Mouse (Mus musculus) limb, embryonic 13.5 days (tissue): ENCODE measurements at regions not wholly inside any gene's neighbourhood (a gene's known extent, or its start where the extent isn't known, plus 50 kb on each side); places are given as distances from the start of the nearest gene placed in this dataset.

Source experiments
- ATAC-seq: fragments of 200-750 bp; cut with Nextera tagmentation; 2 replicates; pipeline ENCODE4 v1.8.0; 2017; ENCODE audit warnings: low read depth, moderate number of reproducible peaks, moderate TSS enrichment; ENCODE audit not compliant: low FRiP score
- H3K27ac ChIP-seq: fragments of 300-500 bp; sonication (generic); 2 replicates; pipeline ENCODE4 v1.5.1; 2015; ENCODE audit warnings: inconsistent platforms, mild to moderate bottlenecking, moderate library complexity
- H3K27me3 ChIP-seq: fragments of 300-500 bp; sonication (generic); 2 replicates; pipeline ENCODE4 v1.6.1; 2015; ENCODE audit warnings: mild to moderate bottlenecking, inconsistent platforms
- H3K36me3 ChIP-seq: fragments of 300-500 bp; sonication (generic); 2 replicates; pipeline ENCODE4 v1.6.1; 2015; ENCODE audit warnings: inconsistent platforms, mild to moderate bottlenecking, moderate library complexity
- H3K4me1 ChIP-seq: fragments of 300-500 bp; sonication (generic); 2 replicates; pipeline ENCODE4 v1.6.1; 2015; ENCODE audit warnings: inconsistent platforms
- H3K4me2 ChIP-seq: fragments of 300-500 bp; sonication (generic); replicated peaks from 2 replicates; pipeline ENCODE4 v1.6.1; 2015; ENCODE audit warnings: inconsistent platforms, mild to moderate bottlenecking, moderate library complexity
- H3K4me3 ChIP-seq: fragments of 300-500 bp; sonication (generic); 2 replicates; pipeline ENCODE4 v1.5.1; 2015; ENCODE audit warnings: moderate library complexity, mild to moderate bottlenecking, inconsistent platforms
- H3K9ac ChIP-seq: fragments of 300-500 bp; sonication (generic); 2 replicates; pipeline ENCODE4 v1.6.1; 2015; ENCODE audit warnings: mild to moderate bottlenecking, inconsistent platforms
- H3K9me3 ChIP-seq: fragments of 300-500 bp; sonication (generic); 2 replicates; pipeline ENCODE4 v1.6.1; 2016; ENCODE audit warnings: inconsistent platforms
- WGBS: fragments of 180-500 bp; shearing (Covaris S2); methylation state at CpG from one replicate; pipeline ENCODE4 v1.1.7; 2015; 5-methylcytosine and 5-hydroxymethylcytosine counted together

DNA sequence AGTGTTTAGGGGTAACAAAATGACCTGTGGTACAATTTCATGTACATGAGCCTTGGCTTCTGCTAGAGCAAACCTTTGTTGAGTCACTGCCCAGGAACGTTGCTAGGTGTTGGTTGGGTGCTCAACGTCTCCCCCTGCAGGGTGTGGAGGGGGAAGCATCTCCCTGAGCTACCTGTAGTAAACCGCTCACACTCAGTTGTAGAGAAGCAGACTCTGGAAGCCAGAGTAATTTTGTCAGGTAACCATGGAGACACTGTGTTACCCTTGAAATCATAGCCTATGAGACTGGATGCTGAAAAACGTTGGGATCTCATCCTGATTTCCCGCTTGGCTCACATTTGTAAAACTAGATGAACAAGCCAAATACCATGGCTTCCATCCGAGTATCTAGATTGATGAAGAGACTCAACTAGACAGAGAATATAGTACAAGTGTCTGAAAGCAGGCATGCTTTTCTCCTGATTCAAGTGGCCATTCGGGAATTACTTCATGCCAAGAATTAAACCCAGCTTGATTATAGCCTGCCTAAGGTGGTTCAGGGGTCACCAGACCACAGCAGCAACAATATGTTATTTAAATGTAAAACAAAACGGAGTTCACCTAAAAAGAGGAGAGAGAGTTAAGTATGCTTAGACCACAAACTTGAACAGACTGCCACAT, 63.7 kb upstream of the Ctla4 start:
- H3K9ac ChIP-seq: no peak overlapping the region
- H3K4me3 ChIP-seq: no peak overlapping the region
- peak; percentile 51; the same call in 1 of the 2 replicates for ATAC-seq
- WGBS: 55% methylated on average over 8 of the region's 8 CpGs
- H3K9me3 ChIP-seq: no peaks in the 10 kb centered on the region
- no peak overlapping the region for H3K27ac ChIP-seq
- no peaks in the 10 kb centered on the region for H3K36me3 ChIP-seq
- no peaks in the 10 kb centered on the region for H3K4me1 ChIP-seq
- no peaks in the 10 kb centered on the region for H3K27me3 ChIP-seq
- H3K4me2 ChIP-seq: no peak overlapping the region

DNA sequence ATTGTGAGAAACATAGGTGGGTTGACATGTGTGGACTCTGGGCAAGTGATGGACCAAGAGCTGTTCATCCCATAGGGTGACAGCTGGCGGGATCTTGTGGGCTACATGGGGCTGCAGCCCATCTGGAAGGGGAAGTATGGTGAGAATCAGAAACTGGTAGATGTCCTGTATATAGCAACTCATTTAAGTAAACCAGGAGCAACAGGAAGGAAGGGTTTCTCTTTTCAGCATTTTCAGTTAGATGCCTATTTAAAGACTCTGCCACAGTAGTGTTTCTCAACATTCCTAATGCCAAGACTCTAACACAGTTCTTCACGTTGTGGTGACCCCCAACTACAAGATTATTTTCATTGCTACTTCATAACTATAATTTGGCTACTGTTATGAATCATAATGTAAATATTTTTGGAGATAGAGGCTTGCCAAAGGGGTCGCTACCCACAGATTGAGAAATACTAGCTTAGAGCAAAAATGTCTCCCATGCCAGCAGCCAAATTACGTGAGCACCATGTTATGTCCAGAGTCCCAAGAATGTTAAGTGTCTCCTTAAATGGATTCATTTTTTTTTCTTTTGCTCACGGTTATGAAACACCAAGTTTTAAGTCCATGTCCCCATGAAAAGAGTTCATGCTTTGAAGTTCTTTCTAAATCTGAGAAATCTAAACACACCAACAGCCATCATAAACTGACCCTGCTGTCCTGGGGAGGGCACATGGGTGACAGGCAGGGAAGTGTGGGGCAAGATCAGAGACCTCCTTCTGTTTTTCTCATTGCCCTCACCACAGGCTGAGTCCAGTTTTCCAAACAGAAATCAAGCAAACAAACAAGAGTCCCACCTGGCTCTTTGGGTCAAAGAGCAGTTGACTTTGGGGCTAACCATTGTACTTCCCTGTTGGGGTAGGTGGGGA, 62.3 kb upstream of the Ctla4 start:
- Histone ChIP-seq H3K4me1 (no peaks in the 10 kb centered on the region), H3K4me2 (no peak overlapping the region), H3K9ac (no peak overlapping the region), H3K27ac (no peak overlapping the region), H3K27me3 (no peaks in the 10 kb centered on the region), H3K36me3 (no peaks in the 10 kb centered on the region), H3K9me3 (no peaks in the 10 kb centered on the region), H3K4me3 (no peak overlapping the region)
- no peak for ATAC-seq
- 86% methylated on average over 5 of the region's 5 CpGs for WGBS

DNA sequence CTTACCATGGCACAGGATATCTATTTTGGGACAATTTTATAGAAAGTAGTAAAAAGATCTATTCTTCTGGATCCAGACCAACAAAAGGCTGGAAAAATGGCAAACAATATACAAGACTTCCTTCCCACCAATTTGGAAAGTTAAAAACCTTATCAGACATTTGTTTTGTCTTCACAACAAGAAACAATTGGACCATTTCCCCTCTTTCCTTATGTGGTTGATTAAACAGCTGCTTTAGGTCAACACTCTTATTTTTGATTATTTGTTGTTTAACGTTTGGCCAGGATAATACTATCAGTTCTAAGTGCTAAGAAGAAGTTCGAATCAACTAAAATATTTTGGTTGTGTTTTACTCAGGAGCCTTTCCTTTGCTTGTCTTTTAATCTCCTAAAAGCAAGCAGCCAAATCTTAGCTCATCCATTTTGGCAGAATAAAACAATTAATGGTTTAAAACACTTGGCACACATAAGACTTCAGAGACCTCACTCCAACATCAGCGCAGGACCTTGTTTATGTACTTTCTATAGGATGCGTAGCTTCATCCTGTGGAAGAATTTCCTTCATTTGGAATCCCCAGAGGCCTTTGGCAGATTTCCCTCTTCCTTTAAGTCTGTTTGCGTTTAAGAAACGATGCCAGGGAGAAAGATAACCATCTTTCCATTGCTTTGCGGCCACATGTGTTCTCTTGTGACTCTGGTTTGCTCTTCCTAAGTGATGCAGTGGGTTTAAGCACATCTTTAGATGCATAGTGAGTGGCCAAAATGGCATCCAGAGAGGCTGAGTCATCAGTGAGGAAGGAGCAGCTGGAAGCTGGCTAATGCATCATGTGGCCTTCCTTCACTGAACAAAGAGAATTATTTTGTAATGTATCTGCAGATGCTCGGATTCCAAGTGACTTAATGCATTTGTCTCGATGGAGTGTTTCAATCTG, 61.3 kb upstream of the Ctla4 start:
- Histone ChIP-seq H3K9me3 (no peaks in the 10 kb centered on the region), H3K4me3 (no peak overlapping the region), H3K4me1 (no peaks in the 10 kb centered on the region), H3K36me3 (no peaks in the 10 kb centered on the region), H3K27ac (no peak overlapping the region), H3K4me2 (no peak overlapping the region), H3K9ac (no peak overlapping the region), H3K27me3 (no peaks in the 10 kb centered on the region)
- WGBS: 66% methylated on average over 9 of the region's 9 CpGs
- no peak for ATAC-seq

DNA sequence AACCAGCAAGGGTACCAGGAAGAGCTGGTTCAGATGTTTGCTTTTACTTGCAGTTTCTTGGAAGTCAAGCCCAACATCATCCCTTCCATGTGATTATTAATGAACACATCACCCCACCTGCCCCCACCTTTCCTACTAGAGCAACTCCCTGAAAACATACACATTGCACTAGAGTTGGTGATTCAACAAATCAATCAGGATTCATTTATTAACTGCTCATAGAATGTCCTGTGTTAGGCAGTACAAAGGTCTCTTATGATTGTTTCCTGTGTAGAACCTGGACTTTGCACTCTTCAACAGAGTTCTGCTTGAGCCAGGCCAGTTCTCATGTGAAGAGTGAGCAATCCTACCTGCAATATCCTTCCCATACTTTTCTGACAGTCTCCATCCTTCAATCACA, 59.8 kb upstream of the Ctla4 start:
- H3K27me3 ChIP-seq: no peaks in the 10 kb centered on the region
- no peaks in the 10 kb centered on the region for H3K9me3 ChIP-seq
- no peaks in the 10 kb centered on the region for H3K36me3 ChIP-seq
- no peak overlapping the region for H3K27ac ChIP-seq
- H3K4me1 ChIP-seq: no peaks in the 10 kb centered on the region
- H3K4me3 ChIP-seq: no peak overlapping the region
- no peak overlapping the region for H3K9ac ChIP-seq
- no peak for ATAC-seq
- H3K4me2 ChIP-seq: no peak overlapping the region

DNA sequence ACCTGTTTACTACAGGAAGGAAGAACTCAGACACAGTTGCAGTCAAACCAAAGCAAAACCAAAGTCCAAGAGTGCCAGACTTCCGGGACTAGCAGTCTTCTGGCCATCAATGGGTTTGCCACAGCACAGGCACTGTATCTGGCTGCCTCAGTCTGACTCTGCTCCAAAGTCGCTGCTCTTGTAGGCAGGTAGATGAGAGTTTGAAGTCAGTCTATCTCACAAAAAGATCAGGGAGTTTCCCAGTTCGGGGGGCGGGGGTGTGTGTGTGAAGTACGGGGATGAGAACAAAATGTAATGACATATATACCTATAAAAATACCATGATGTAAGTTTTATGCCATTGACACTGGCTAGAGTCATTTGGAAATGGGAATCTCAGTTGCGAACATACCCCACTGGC, 58.6 kb upstream of the Ctla4 start:
- ATAC-seq: no peak
- Histone ChIP-seq H3K36me3 (no peaks in the 10 kb centered on the region), H3K27ac (no peak overlapping the region), H3K4me1 (peaks cover 6% of the 10 kb centered on the region), H3K27me3 (no peaks in the 10 kb centered on the region), H3K9ac (no peak overlapping the region), H3K9me3 (no peaks in the 10 kb centered on the region), H3K4me3 (no peak overlapping the region), H3K4me2 (no peak overlapping the region)
- WGBS: 90% methylated on average over 6 of the region's 6 CpGs

DNA sequence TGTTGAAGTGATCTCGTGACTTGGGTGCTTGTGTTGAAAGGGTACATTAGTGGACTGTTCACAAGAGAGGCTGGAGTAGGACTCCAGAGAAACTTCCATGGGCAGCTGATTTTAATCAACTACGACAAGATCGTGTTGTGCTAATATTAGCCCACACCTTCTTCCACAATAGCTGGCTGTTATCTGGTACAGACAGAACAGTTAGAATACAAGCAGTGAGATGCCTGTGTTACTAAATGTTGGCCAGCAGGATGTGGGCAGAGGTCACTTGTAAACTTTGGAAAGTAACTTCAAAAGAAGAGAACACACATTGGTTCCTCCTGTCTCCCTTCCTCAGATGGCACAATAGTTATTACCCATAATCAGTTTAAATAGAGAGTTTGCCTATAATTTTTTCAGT, 57.0 kb upstream of the Ctla4 start:
- 65% methylated on average over 3 of the region's 3 CpGs for WGBS
- Histone ChIP-seq H3K4me1 (peaks cover 6% of the 10 kb centered on the region), H3K9me3 (no peaks in the 10 kb centered on the region), H3K9ac (no peak overlapping the region), H3K36me3 (no peaks in the 10 kb centered on the region), H3K27ac (no peak overlapping the region), H3K27me3 (no peaks in the 10 kb centered on the region), H3K4me2 (no peak overlapping the region), H3K4me3 (no peak overlapping the region)
- ATAC-seq: no peak

DNA sequence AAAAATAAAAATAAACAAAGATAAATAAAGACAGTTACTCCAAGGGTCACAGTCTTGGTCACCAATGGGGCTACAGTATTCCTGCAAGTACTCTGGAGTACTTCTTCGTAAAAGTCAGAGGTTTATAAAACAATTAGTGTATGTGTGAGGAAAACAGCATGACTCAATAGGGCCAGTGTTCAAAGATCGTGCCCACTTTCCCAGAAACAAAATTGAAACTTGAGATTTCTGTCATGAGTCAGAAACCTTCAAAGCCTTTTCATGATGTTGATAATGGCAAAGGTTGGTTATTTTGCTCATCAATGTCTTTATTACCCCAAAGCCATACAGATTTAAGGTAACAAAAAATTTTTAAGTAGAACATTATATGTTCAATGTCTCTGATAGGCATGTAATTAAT, 53.1 kb upstream of the Ctla4 start:
- 48% methylated on average over 2 of the region's 2 CpGs for WGBS
- Histone ChIP-seq H3K4me3 (no peak overlapping the region), H3K4me2 (no peak overlapping the region), H3K9me3 (no peaks in the 10 kb centered on the region), H3K27me3 (no peaks in the 10 kb centered on the region), H3K4me1 (peaks cover 6% of the 10 kb centered on the region), H3K36me3 (no peaks in the 10 kb centered on the region), H3K9ac (no peak overlapping the region), H3K27ac (no peak overlapping the region)
- ATAC-seq: no peak
